Mouse (Mus musculus) liver, adult 2 months (tissue): ENCODE results near the gene Usp44. TPM values are rescaled to one million over a fixed set of nuclear protein-coding genes. Genes with fewer than 3 reads are reported as not detected.

Source experiments
- DNase-seq: peaks from one replicate; pipeline ENCODE4 v3.0.0-alpha.2; 2011; ENCODE audit warnings: low read depth, low spot score; ENCODE audit errors: extremely low read depth
- H3K27ac ChIP-seq: fragments of 200-500 bp; replicated peaks from 2 replicates; pipeline ENCODE4 v1.5.1; 2012; ENCODE audit warnings: low read depth, mild to moderate bottlenecking, control low read depth, inconsistent platforms, low read length; ENCODE audit not compliant: insufficient read depth
- H3K27me3 ChIP-seq: fragments of 200-500 bp; 2 replicates; pipeline ENCODE4 v1.6.1; 2012; ENCODE audit warnings: mild to moderate bottlenecking, moderate library complexity, low read length, inconsistent platforms; ENCODE audit not compliant: control insufficient read depth, insufficient read depth
- H3K36me3 ChIP-seq: fragments of 200-500 bp; 2 replicates; pipeline ENCODE4 v1.6.1; 2012; ENCODE audit warnings: low read length, inconsistent platforms; ENCODE audit not compliant: control insufficient read depth, insufficient read depth
- H3K4me1 ChIP-seq: fragments of 200-500 bp; 2 replicates; pipeline ENCODE4 v1.6.1; 2011; ENCODE audit warnings: low read length; ENCODE audit not compliant: control insufficient read depth, insufficient read depth
- H3K4me3 ChIP-seq: fragments of 200-500 bp; 2 replicates; pipeline ENCODE4 v1.5.1; 2011; ENCODE audit warnings: low read depth, mild to moderate bottlenecking, control low read depth, low read length, moderate library complexity; ENCODE audit not compliant: insufficient read depth
- H3K79me2 ChIP-seq: fragments of 200-500 bp; 2 replicates; pipeline ENCODE4 v1.6.1; 2012; ENCODE audit warnings: inconsistent platforms, mild to moderate bottlenecking, low read length, moderate library complexity; ENCODE audit not compliant: control insufficient read depth, insufficient read depth
- H3K9ac ChIP-seq: fragments of 200-500 bp; 2 replicates; pipeline ENCODE4 v1.6.1; 2012; ENCODE audit warnings: low read depth, mild to moderate bottlenecking, control low read depth, inconsistent platforms, low read length
- CTCF ChIP-seq: fragments of 200-500 bp; IDR thresholded peaks from 2 replicates; pipeline ENCODE4 v1.5.1; 2011; ENCODE audit warnings: low read depth, low read length, control low read depth
- POLR2A ChIP-seq: fragments of 200-500 bp; IDR thresholded peaks from 2 replicates; pipeline ENCODE4 v1.6.1; 2011; ENCODE audit warnings: low read length, control low read depth; ENCODE audit not compliant: insufficient read depth; ENCODE audit errors: extremely low read depth
- WGBS: fragments of 180-500 bp; shearing (Covaris S2); methylation state at CpG from one replicate; pipeline ENCODE4 v1.1.7; 2018; 5-methylcytosine and 5-hydroxymethylcytosine counted together
- polyA plus RNA-seq: library from polyadenylated mRNA; depleted of rRNA; stranded (reverse); fragments of >200 nt; gene quantifications from 2 replicates; pipeline ENCODE4 v1.2.3, GENCODE M21; 2012; rRNA removed
- total RNA-seq: library from RNA; depleted of rRNA; stranded (reverse); fragments of >200 nt; gene quantifications from 2 replicates; pipeline ENCODE4 v1.2.3, GENCODE M21; 2014; rRNA removed

Usp44 gene
- not detected in 2 replicates for total RNA-seq
- not detected in 2 replicates for polyA plus RNA-seq

- H3K27me3 ChIP-seq = peaks cover 13% of the 10 kb centered on the region
- no peaks in the 10 kb centered on the region for H3K79me2 ChIP-seq
- no peaks in the 10 kb centered on the region for H3K36me3 ChIP-seq
- WGBS = 24% methylated on average over 22 of the region's 22 CpGs
- TF ChIP-seq POLR2A (no peak), CTCF (no peak)
- no peak within 1 kb of the TSS for H3K27ac ChIP-seq
- no peak within 1 kb of the TSS for H3K9ac ChIP-seq
- no peak within 1 kb of the TSS for H3K4me3 ChIP-seq
- DNase-seq = no peak
- no peaks in the 10 kb centered on the region; the same call in 1 of the 2 replicates for H3K4me1 ChIP-seq
Measured at GRCm38 (mm10) chr10:93830931-93831729, at the start of gene Usp44. TSS of gene Usp44 (plus strand) at chr10:93831555.

- H3K36me3 ChIP-seq = no peaks in the 10 kb centered on the region
- no peak for DNase-seq
- 77% methylated on average over 15 of the region's 15 CpGs for WGBS
- H3K27ac ChIP-seq = no peak overlapping the region
- TF ChIP-seq POLR2A (no peak), CTCF (no peak)
- no peaks in the 10 kb centered on the region for H3K79me2 ChIP-seq
- H3K4me3 ChIP-seq = no peak overlapping the region
- H3K9ac ChIP-seq = no peak overlapping the region
- no peaks in the 10 kb centered on the region for H3K27me3 ChIP-seq
- no peaks in the 10 kb centered on the region for H3K4me1 ChIP-seq
Measured at GRCm38 (mm10) chr10:93783216-93784013, 47.9 kb upstream of the Usp44 start.

GRCm38 (mm10) chr10:93799711-93800362 lies 31.5 kb upstream of the Usp44 start:
- Histone ChIP-seq H3K4me3 (no peak overlapping the region), H3K9ac (no peak overlapping the region), H3K79me2 (no peaks in the 10 kb centered on the region), H3K27me3 (no peaks in the 10 kb centered on the region), H3K4me1 (no peaks in the 10 kb centered on the region), H3K36me3 (no peaks in the 10 kb centered on the region), H3K27ac (no peak overlapping the region)
- no peak for TF ChIP-seq POLR2A
- no peak for TF ChIP-seq CTCF
- WGBS = 72% methylated on average over 8 of the region's 8 CpGs
- DNase-seq = peak; percentile 13

- H3K9ac ChIP-seq = no peak overlapping the region
- no peak overlapping the region for H3K27ac ChIP-seq
- H3K36me3 ChIP-seq = no peaks in the 10 kb centered on the region
- H3K79me2 ChIP-seq = no peaks in the 10 kb centered on the region
- no peak for DNase-seq
- WGBS = 72% methylated on average over 4 of the region's 4 CpGs
- H3K27me3 ChIP-seq = no peaks in the 10 kb centered on the region
- no peak overlapping the region for H3K4me3 ChIP-seq
- no peak for TF ChIP-seq POLR2A
- TF ChIP-seq CTCF = no peak
- H3K4me1 ChIP-seq = no peaks in the 10 kb centered on the region
Measured at GRCm38 (mm10) chr10:93800363-93800722, 31.0 kb upstream of the Usp44 start.

- DNase-seq = no peak
- Histone ChIP-seq H3K79me2 (no peaks in the 10 kb centered on the region), H3K27ac (no peak overlapping the region), H3K4me3 (no peak overlapping the region), H3K9ac (no peak overlapping the region), H3K27me3 (no peaks in the 10 kb centered on the region), H3K36me3 (no peaks in the 10 kb centered on the region), H3K4me1 (no peaks in the 10 kb centered on the region)
- TF ChIP-seq CTCF = no peak
- no peak for TF ChIP-seq POLR2A
- WGBS = 91% methylated on average over 5 of the region's 5 CpGs
Measured at GRCm38 (mm10) chr10:93800895-93801294, 30.5 kb upstream of the Usp44 start.
